ENCODE assay signal across 8 mouse cellular contexts in the genomic region with DNA sequence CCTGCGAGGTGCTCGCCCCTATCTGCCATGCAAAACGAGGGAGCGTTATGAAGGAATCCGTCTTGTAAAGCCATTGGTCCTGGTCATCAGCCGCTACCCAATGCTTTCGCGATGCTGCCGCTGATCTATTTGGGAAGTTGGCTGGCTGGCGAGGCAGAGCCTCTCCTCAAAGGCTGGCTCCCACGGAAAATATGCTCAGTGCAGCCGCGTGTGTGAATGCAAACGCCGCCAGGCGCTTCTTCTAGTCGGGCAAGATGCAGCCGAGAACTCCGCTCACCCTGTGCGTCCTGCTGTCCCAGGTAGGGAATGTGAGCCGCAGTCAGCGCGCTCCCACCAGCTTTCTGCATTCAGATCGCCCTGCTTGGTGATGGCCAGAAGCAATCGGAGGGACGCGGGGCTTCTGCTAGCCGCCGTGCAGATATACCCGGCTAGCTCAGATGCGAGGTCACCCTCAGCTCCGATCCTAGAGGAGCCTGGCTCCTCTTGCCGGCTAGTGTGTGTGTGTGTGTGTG. TPM values are rescaled to one million over a fixed set of nuclear protein-coding genes. Genes with fewer than 3 reads are reported as not detected.
DNase-seq lines count a peak whose midpoint lies in the region; ATAC-seq and TF ChIP-seq lines count a peak whose summit lies in the region.

A gene (plus strand): TSS at position 134 of the 512 bp plus-strand sequence.

- WGBS in forebrain, embryonic 15.5 days: under 1% methylated on average over 33 of the region's 33 CpGs
- WGBS in heart, embryonic 16.5 days: under 1% methylated on average over 33 of the region's 33 CpGs
- under 1% methylated on average over 33 of the region's 33 CpGs for WGBS in midbrain, embryonic 12.5 days

- peak within 1 kb of the TSS; percentile 67 for H3K9ac ChIP-seq in forebrain, embryonic 15.5 days (replicated peaks)
- peak within 1 kb of the TSS; percentile 88 for H3K9ac ChIP-seq in heart, embryonic 16.5 days (ENCODE audit: low read length)
- peak within 1 kb of the TSS; percentile 71 for H3K9ac ChIP-seq in midbrain, embryonic 12.5 days (replicated peaks)

- POLR2A ChIA-PET in Patski (lab: Charles Lee): no interaction called here

- in situ Hi-C loops in Patski (cut with MboI; ENCODE audit: low pct_unique_long_range_greater_than_20kb): loop anchor here (5.0 to 10.0 kb wide), 2 partner anchors 121 to 564 kb away; no protein-coding TSS in a partner anchor

- H3K9me3 ChIP-seq in forebrain, embryonic 15.5 days: no peaks in the 10 kb centered on the region
- H3K9me3 ChIP-seq in heart, embryonic 16.5 days (replicated peaks; ENCODE audit: control insufficient read depth, low read length): no peaks in the 10 kb centered on the region
- no peaks in the 10 kb centered on the region for H3K9me3 ChIP-seq in midbrain, embryonic 12.5 days

- peak within 1 kb of the TSS; percentile 73 for H3K4me2 ChIP-seq in forebrain, embryonic 15.5 days (replicated peaks)
- H3K4me2 ChIP-seq in heart, embryonic 16.5 days (ENCODE audit: low read depth, low read length): peak within 1 kb of the TSS; percentile 79
- peak within 1 kb of the TSS; percentile 86 for H3K4me2 ChIP-seq in midbrain, embryonic 12.5 days (replicated peaks)

- no peak for TF ChIP-seq CTCF in Patski (IDR thresholded peaks at IDR 0.05)

- H3K27ac ChIP-seq in forebrain, embryonic 15.5 days (replicated peaks): peak within 1 kb of the TSS; percentile 69
- H3K27ac ChIP-seq in heart, embryonic 16.5 days (ENCODE audit: low read length): peak within 1 kb of the TSS; percentile 98
- peak within 1 kb of the TSS; percentile 63 for H3K27ac ChIP-seq in midbrain, embryonic 12.5 days (replicated peaks)

- ATAC-seq in Patski: no peak
- ATAC-seq in forebrain, embryonic 15.5 days (replicated peaks): peak; percentile 62
- ATAC-seq in heart, embryonic 16.5 days (replicated peaks; ENCODE audit: extremely low read depth, insufficient read depth, low FRiP score): peak; percentile 35; the same call in 1 of the 2 replicates
- peak; percentile 35 for ATAC-seq in midbrain, embryonic 12.5 days (ENCODE audit: low FRiP score, low read depth)

- H3K36me3 ChIP-seq in forebrain, embryonic 15.5 days: no peaks in the 10 kb centered on the region
- no peaks in the 10 kb centered on the region for H3K36me3 ChIP-seq in heart, embryonic 16.5 days (ENCODE audit: control insufficient read depth, insufficient read depth)
- no peaks in the 10 kb centered on the region for H3K36me3 ChIP-seq in midbrain, embryonic 12.5 days

- no peak for DNase-seq in Patski (ENCODE audit: low read depth, low spot score)
- peak; percentile 26 for DNase-seq in cerebellum, adult 11 months
- peak; percentile 55 for DNase-seq in left cerebral cortex, adult 11 months (ENCODE audit: low spot score)
- DNase-seq in urinary bladder, postnatal 25 days (ENCODE audit: low spot score): peak; percentile 18
- no peak for DNase-seq in thymus, postnatal 36 days

- CTCF ChIA-PET in Patski (lab: Charles Lee): interaction anchor here (1.2 to 2.4 kb wide), 2 partner anchors 10 to 112 kb away, joined by 3 to 12 read pairs; no protein-coding TSS in a partner anchor

- peak within 1 kb of the TSS; percentile 57 for H3K4me3 ChIP-seq in forebrain, embryonic 15.5 days
- peak within 1 kb of the TSS; percentile 65 for H3K4me3 ChIP-seq in heart, embryonic 16.5 days (ENCODE audit: low read length)
- peak within 1 kb of the TSS; percentile 52 for H3K4me3 ChIP-seq in midbrain, embryonic 12.5 days

- no peaks in the 10 kb centered on the region for H3K27me3 ChIP-seq in Patski
- no peaks in the 10 kb centered on the region for H3K27me3 ChIP-seq in forebrain, embryonic 15.5 days
- H3K27me3 ChIP-seq in heart, embryonic 16.5 days (ENCODE audit: control insufficient read depth, insufficient read depth, low read length): no peaks in the 10 kb centered on the region
- H3K27me3 ChIP-seq in midbrain, embryonic 12.5 days: peaks cover 51% of the 10 kb centered on the region

- peaks cover 38% of the 10 kb centered on the region for H3K4me1 ChIP-seq in forebrain, embryonic 15.5 days
- peaks cover 43% of the 10 kb centered on the region for H3K4me1 ChIP-seq in heart, embryonic 16.5 days (ENCODE audit: control insufficient read depth, insufficient read depth, low read length)
- H3K4me1 ChIP-seq in midbrain, embryonic 12.5 days: peaks cover 16% of the 10 kb centered on the region; the same call in 1 of the 2 replicates

RNA-seq across cellular contexts. Expression of the gene that starts here (rescaled TPM):
- 62.2 TPM for polyA plus RNA-seq in Patski (2021)
- polyA plus RNA-seq in forebrain, embryonic 15.5 days (2015; fragmentation: Nextera tagmentation; extraction: Ambion mirVana): 99.3 and 102 TPM in 2 replicates
- polyA plus RNA-seq in heart, embryonic 16.5 days (2015; fragmentation: Nextera tagmentation; extraction: Ambion mirVana): 61.6 and 67.7 TPM in 2 replicates
- 14.2 and 18.8 TPM in 2 replicates for polyA plus RNA-seq in midbrain, embryonic 12.5 days (2016; fragmentation: Nextera tagmentation; extraction: Ambion mirVana)

Comparison
In these comparisons a context has a peak if more than half of its experiments do, and no peak if none do; other contexts are left out.
1. DNase-seq: peak in cerebellum, adult 11 months (single experiment), left cerebral cortex, adult 11 months (single experiment) and urinary bladder, postnatal 25 days (single experiment); none in Patski (single experiment) and thymus, postnatal 36 days (0 of 2).
2. Peak in every context shown above with its lines, with median percentiles within 50 percentile points of each other: H3K27ac ChIP-seq, H3K4me2 ChIP-seq, H3K4me3 ChIP-seq and H3K9ac ChIP-seq.